Mouse (Mus musculus): ENCODE data around the gene Gstcd. TPM values are rescaled to one million over a fixed set of nuclear protein-coding genes. Genes with fewer than 3 reads are reported as not detected.

Gstcd gene
- polyA plus RNA-seq, 1 experiment from 2014 or later, result 2.0 TPM

GRCm38 (mm10) chr3:132966255-132966654, 125.6 kb downstream of the Gstcd start:
- H3K4me3 ChIP-seq (ENCODE audit: low read depth, low read length), result no peak overlapping the region
- no peaks in the 10 kb centered on the region for H3K27me3 ChIP-seq (replicated peaks; ENCODE audit: control insufficient read depth, insufficient read depth, low read length)
- TF ChIP-seq CTCF (IDR thresholded peaks at IDR 0.05; ENCODE audit: low read depth), result no peak
- WGBS, result 58% methylated on average over 5 of the region's 5 CpGs
- no peak for ATAC-seq
- H3K4me2 ChIP-seq (replicated peaks; ENCODE audit: low read depth), result no peak overlapping the region
- no peaks in the 10 kb centered on the region for H3K4me1 ChIP-seq (replicated peaks; ENCODE audit: control insufficient read depth, insufficient read depth, low read length)
- no peak overlapping the region for H3K27ac ChIP-seq (ENCODE audit: low read depth, low read length)
- no peak overlapping the region for H3K9ac ChIP-seq (ENCODE audit: low read depth, low read length)
- no peaks in the 10 kb centered on the region for H3K36me3 ChIP-seq (ENCODE audit: control insufficient read depth, insufficient read depth)
- H3K9me3 ChIP-seq (ENCODE audit: control insufficient read depth), result no peaks in the 10 kb centered on the region

DNA sequence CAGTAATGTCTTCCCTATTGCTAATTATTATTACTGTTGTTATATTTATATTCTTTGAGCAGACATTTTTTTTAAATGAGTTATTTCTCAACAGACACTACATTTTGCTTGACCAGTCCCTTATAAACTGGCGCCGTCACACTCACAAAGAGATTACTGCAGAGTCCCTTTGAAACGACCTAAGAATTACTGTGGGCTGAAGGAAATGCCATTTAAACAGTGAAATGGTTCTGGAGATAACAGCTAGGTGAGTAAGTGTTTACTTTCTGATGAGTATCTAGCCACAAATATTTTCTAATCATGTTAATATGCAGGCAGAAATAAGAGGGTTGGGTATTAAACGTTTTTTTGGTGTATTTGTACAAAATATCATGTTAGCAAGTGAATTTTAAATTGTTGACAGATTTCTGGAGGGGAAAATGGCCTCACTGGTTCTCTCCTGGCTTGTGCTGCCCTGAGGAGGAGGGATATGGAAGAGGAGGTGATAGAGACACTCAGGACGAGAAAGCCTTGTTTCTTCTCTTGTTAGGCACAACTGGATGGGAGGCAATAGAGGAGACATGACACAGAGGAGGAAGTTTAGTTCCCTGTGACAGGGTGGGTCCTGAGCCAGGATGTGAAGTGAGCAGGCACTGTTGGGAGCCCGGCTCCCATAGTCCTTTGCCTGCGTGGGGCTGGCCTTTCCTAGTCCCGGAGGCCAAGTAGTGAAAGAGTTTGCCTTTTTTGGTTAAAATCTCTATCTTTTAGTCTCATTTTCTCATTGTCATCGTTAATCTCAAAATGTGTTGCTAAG, 126.9 kb downstream of the Gstcd start:
- Histone ChIP-seq H3K4me2 (replicated peaks; ENCODE audit: low read depth) (no peak overlapping the region), H3K36me3 (ENCODE audit: control insufficient read depth, insufficient read depth) (no peaks in the 10 kb centered on the region), H3K9me3 (ENCODE audit: control insufficient read depth) (no peaks in the 10 kb centered on the region), H3K27ac (ENCODE audit: low read depth, low read length) (no peak overlapping the region), H3K4me3 (ENCODE audit: low read depth, low read length) (no peak overlapping the region), H3K4me1 (replicated peaks; ENCODE audit: control insufficient read depth, insufficient read depth, low read length) (no peaks in the 10 kb centered on the region), H3K27me3 (replicated peaks; ENCODE audit: control insufficient read depth, insufficient read depth, low read length) (no peaks in the 10 kb centered on the region), H3K9ac (ENCODE audit: low read depth, low read length) (no peak overlapping the region)
- WGBS, result 49% methylated on average over 9 of the region's 9 CpGs
- no peak for TF ChIP-seq CTCF (IDR thresholded peaks at IDR 0.05; ENCODE audit: low read depth)
- no peak for ATAC-seq

- no peak overlapping the region for H3K4me3 ChIP-seq (ENCODE audit: low read depth, low read length)
- no peak for TF ChIP-seq CTCF (IDR thresholded peaks at IDR 0.05; ENCODE audit: low read depth)
- WGBS, result 82% methylated on average over 7 of the region's 7 CpGs
- ATAC-seq, result no peak
- no peaks in the 10 kb centered on the region for H3K9me3 ChIP-seq (ENCODE audit: control insufficient read depth)
- no peaks in the 10 kb centered on the region for H3K27me3 ChIP-seq (replicated peaks; ENCODE audit: control insufficient read depth, insufficient read depth, low read length)
- H3K4me2 ChIP-seq (replicated peaks; ENCODE audit: low read depth), result no peak overlapping the region
- no peak overlapping the region for H3K9ac ChIP-seq (ENCODE audit: low read depth, low read length)
- no peaks in the 10 kb centered on the region for H3K36me3 ChIP-seq (ENCODE audit: control insufficient read depth, insufficient read depth)
- no peaks in the 10 kb centered on the region for H3K4me1 ChIP-seq (replicated peaks; ENCODE audit: control insufficient read depth, insufficient read depth, low read length)
- no peak overlapping the region for H3K27ac ChIP-seq (ENCODE audit: low read depth, low read length)
Measured at GRCm38 (mm10) chr3:132962631-132963361, 129.0 kb downstream of the Gstcd start.

GRCm38 (mm10) chr3:132950529-132950880, 141.3 kb downstream of the Gstcd start:
- peak overlapping the region; percentile 55 for H3K4me3 ChIP-seq (ENCODE audit: low read depth, low read length)
- H3K36me3 ChIP-seq (ENCODE audit: control insufficient read depth, insufficient read depth), result no peaks in the 10 kb centered on the region; the same call in 1 of the 2 replicates
- H3K27ac ChIP-seq (ENCODE audit: low read depth, low read length), result no peak overlapping the region
- no peaks in the 10 kb centered on the region for H3K9me3 ChIP-seq (ENCODE audit: control insufficient read depth)
- TF ChIP-seq CTCF (IDR thresholded peaks at IDR 0.05; ENCODE audit: low read depth), result no peak
- H3K4me2 ChIP-seq (replicated peaks; ENCODE audit: low read depth), result peak overlapping the region; percentile 85
- ATAC-seq, result no peak
- 0 out of 2 replicates have a peak overlapping the region, but pooled peaks have one; percentile 37 for H3K9ac ChIP-seq (ENCODE audit: low read depth, low read length)
- 0 out of 2 replicates have a peak, but pooled peaks cover 3% of the 10 kb centered on the region for H3K4me1 ChIP-seq (replicated peaks; ENCODE audit: control insufficient read depth, insufficient read depth, low read length)
- WGBS, result 11% methylated on average over 7 of the region's 7 CpGs
- H3K27me3 ChIP-seq (replicated peaks; ENCODE audit: control insufficient read depth, insufficient read depth, low read length), result peaks cover 8% of the 10 kb centered on the region; the same call in 1 of the 2 replicates

DNA sequence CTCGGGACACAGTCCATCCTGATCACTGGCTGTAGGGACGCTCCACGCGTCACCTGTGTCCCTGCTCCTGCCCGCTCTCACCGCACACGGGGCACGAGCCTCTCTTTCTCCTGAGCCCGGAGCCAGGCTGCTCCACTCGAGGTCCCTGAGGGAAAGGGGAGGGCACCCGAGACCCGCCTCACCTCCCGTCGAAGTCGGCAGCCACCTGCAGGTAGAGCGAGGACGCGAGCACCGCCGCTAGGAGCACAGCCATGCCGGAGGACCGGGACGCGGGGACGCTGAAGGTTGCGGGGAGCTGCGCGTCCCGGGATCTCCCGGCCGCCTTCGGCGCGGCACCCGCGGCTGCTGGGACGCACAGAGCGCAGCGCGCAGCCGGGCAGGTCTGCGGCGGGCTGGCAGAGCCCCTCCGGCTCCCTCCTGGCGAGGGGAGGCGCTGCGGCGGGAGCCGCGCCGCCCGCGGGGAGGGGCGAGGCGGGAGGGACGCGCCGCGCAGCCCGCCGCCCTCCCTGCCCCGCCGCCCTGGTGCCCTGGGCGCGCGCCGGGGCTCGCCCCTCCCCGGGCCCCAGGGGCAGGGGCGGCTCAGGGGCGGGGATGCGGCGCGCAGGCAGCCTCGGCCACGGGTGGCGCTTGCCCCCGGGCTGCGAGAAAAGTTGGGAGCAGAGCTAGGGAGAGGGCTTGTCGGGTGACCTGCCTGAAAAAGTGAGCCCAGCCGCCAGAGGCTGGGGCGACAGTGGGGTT, 141.9 kb downstream of the Gstcd start, which contains the start of gene Npnt:
Npnt (minus strand) TSS at position 501 of the 738 bp plus-strand sequence.
- H3K27ac ChIP-seq (ENCODE audit: low read depth, low read length), result no peak within 1 kb of the TSS
- 0 out of 2 replicates have a peak, but pooled peaks cover 3% of the 10 kb centered on the region for H3K4me1 ChIP-seq (replicated peaks; ENCODE audit: control insufficient read depth, insufficient read depth, low read length)
- 1% methylated on average over 63 of the region's 82 CpGs for WGBS
- peak within 1 kb of the TSS; percentile 85 for H3K4me2 ChIP-seq (replicated peaks; ENCODE audit: low read depth)
- no peaks in the 10 kb centered on the region for H3K9me3 ChIP-seq (ENCODE audit: control insufficient read depth)
- peak within 1 kb of the TSS; percentile 55 for H3K4me3 ChIP-seq (ENCODE audit: low read depth, low read length)
- peak; percentile 67 for ATAC-seq
- peak within 1 kb of the TSS; percentile 37 for H3K9ac ChIP-seq (ENCODE audit: low read depth, low read length)
- no peaks in the 10 kb centered on the region; the same call in 1 of the 2 replicates for H3K36me3 ChIP-seq (ENCODE audit: control insufficient read depth, insufficient read depth)
- TF ChIP-seq CTCF (IDR thresholded peaks at IDR 0.05; ENCODE audit: low read depth), result peak; percentile 45
- H3K27me3 ChIP-seq (replicated peaks; ENCODE audit: control insufficient read depth, insufficient read depth, low read length), result peaks cover 8% of the 10 kb centered on the region; the same call in 1 of the 2 replicates
